Mouse (Mus musculus): ENCODE data around the gene Gm13090. TPM values are rescaled to one million over a fixed set of nuclear protein-coding genes. Genes with fewer than 3 reads are reported as not detected.

Gene Gm13090
- polyA plus RNA-seq, 3 experiments from 2014 or later, result not detected

GRCm38 (mm10) chr4:151139053-151139840 is 49.9 kb downstream of the Gm13090 start:
- ATAC-seq, result peak; percentile 41

GRCm38 (mm10) chr4:151140368-151140982 is 51.1 kb downstream of the Gm13090 start:
- ATAC-seq, result no peak

Other genes starting within 250 kb of the Gm13090 start
- gene Errfi1, start 235.7 kb upstream of the Gm13090 start, polyA plus RNA-seq (2017; shearing (Covaris generic)), result 1 to 10 TPM; 3.2 to 4.5 (median 3.6) TPM
- 100 to 1,000 TPM; 379 to 537 (median 522) TPM for gene Park7, start 175.1 kb upstream of the Gm13090 start, polyA plus RNA-seq (2017; shearing (Covaris generic))
- 100 to 1,000 TPM; 101 to 158 (median 156) TPM for gene Tnfrsf9, start 175.0 kb upstream of the Gm13090 start, polyA plus RNA-seq (2017; shearing (Covaris generic))
- not detected for gene Uts2, start 92.5 kb upstream of the Gm13090 start, polyA plus RNA-seq (2017; shearing (Covaris generic))
- gene Per3, start 44.9 kb upstream of the Gm13090 start, polyA plus RNA-seq (2017; shearing (Covaris generic)), result 1 to 10 TPM; 1.8 to 7.7 (median 7.6) TPM
- 10 to 100 TPM; 43.5 to 56.3 (median 47.6) TPM for gene Vamp3, start 31.6 kb upstream of the Gm13090 start, polyA plus RNA-seq (2017; shearing (Covaris generic))